Mouse (Mus musculus): ENCODE results near the gene Myo9a. TPM values are rescaled to one million over a fixed set of nuclear protein-coding genes. Genes with fewer than 3 reads are reported as not detected.
"Not testable (repeated sequence)": the region's sequence is repeated elsewhere in the genome, so short reads cannot be mapped to it uniquely, and the experiment has no call there.

The Myo9a gene
- total RNA-seq, 2 experiments from 2014 or later, result 18.2 to 24.5 TPM

- DNase-seq (ENCODE audit: low spot score in 2 of 2), result no peak
Measured at GRCm38 (mm10) chr9:59948226-59948625, 197.5 kb downstream of the Myo9a start.

GRCm38 (mm10) chr9:59948691-59949250 is 198.1 kb downstream of the Myo9a start:
- no peak for DNase-seq (ENCODE audit: low spot score in 2 of 2)

GRCm38 (mm10) chr9:59949511-59949910 is 198.8 kb downstream of the Myo9a start:
- no peak for DNase-seq (ENCODE audit: low spot score in 2 of 2)

- no peak for DNase-seq (ENCODE audit: low spot score in 2 of 2)
Measured at GRCm38 (mm10) chr9:59949981-59950380, 199.3 kb downstream of the Myo9a start.

- no peak for DNase-seq (ENCODE audit: low spot score in 2 of 2)
Measured at GRCm38 (mm10) chr9:59951001-59951750, 200.5 kb downstream of the Myo9a start.

- DNase-seq (ENCODE audit: low spot score in 2 of 2), result no peak
Measured at GRCm38 (mm10) chr9:59951943-59952342, 201.2 kb downstream of the Myo9a start.

- no peak for DNase-seq (ENCODE audit: low spot score in 2 of 2)
Measured at GRCm38 (mm10) chr9:59952515-59953070, 201.9 kb downstream of the Myo9a start.

- DNase-seq (ENCODE audit: low spot score in 2 of 2), result no peak
Measured at GRCm38 (mm10) chr9:59953556-59953955, 202.9 kb downstream of the Myo9a start.

GRCm38 (mm10) chr9:59955199-59955598 is 204.5 kb downstream of the Myo9a start:
- DNase-seq (ENCODE audit: low spot score in 2 of 2), result no peak

GRCm38 (mm10) chr9:59955692-59956091 is 205.0 kb downstream of the Myo9a start:
- DNase-seq (ENCODE audit: low spot score in 2 of 2), result no peak

GRCm38 (mm10) chr9:59956496-59956895 is 205.8 kb downstream of the Myo9a start:
- DNase-seq (ENCODE audit: low spot score in 2 of 2), result no peak

- DNase-seq (ENCODE audit: low spot score in 2 of 2), result not testable (repeated sequence)
Measured at GRCm38 (mm10) chr9:59958115-59958514, 207.4 kb downstream of the Myo9a start.

GRCm38 (mm10) chr9:59959276-59959675 is 208.6 kb downstream of the Myo9a start:
- peak; percentile 60 to 77 for DNase-seq (ENCODE audit: low spot score in 2 of 2)

- DNase-seq (ENCODE audit: low spot score in 2 of 2), result no peak
Measured at GRCm38 (mm10) chr9:59960559-59960958, 209.9 kb downstream of the Myo9a start, which contains the start of gene Nr2e3. Gene Nr2e3, minus strand, starts transcription at chr9:59960659.

- no peak for DNase-seq (ENCODE audit: low spot score in 2 of 2)
Measured at GRCm38 (mm10) chr9:59961201-59961955, 210.7 kb downstream of the Myo9a start.

GRCm38 (mm10) chr9:59964367-59964766 is 213.7 kb downstream of the Myo9a start:
- DNase-seq (ENCODE audit: low spot score in 2 of 2), result no peak

- no peak for DNase-seq (ENCODE audit: low spot score in 2 of 2)
Measured at GRCm38 (mm10) chr9:59965046-59965445, 214.3 kb downstream of the Myo9a start.

GRCm38 (mm10) chr9:59969383-59969782 is 218.7 kb downstream of the Myo9a start:
- no peak for DNase-seq (ENCODE audit: low spot score in 2 of 2)

- DNase-seq (ENCODE audit: low spot score in 2 of 2), result no peak
Measured at GRCm38 (mm10) chr9:59971263-59971662, 220.6 kb downstream of the Myo9a start.
